Mouse (Mus musculus) kidney, postnatal 14 days (tissue): ENCODE results near the gene Mef2b.
A peak's percentile ranks its signal among the peaks of the same experiment; 100 is the strongest.
"Not testable (repeated sequence)": the region's sequence is repeated elsewhere in the genome, so short reads cannot be mapped to it uniquely, and the experiment has no call there.

Experiments used
- DNase-seq: peaks from one replicate; pipeline ENCODE4 v3.0.0; 2022; ENCODE audit warnings: mixed read lengths

The Mef2b gene

GRCm38 (mm10) chr8:70181212-70181902, 41.8 kb downstream of the Mef2b start:
- DNase-seq: no peak

- DNase-seq: no peak
These were observed 42.4 kb downstream of the Mef2b start for GRCm38 (mm10) chr8:70181903-70182252.

DNA sequence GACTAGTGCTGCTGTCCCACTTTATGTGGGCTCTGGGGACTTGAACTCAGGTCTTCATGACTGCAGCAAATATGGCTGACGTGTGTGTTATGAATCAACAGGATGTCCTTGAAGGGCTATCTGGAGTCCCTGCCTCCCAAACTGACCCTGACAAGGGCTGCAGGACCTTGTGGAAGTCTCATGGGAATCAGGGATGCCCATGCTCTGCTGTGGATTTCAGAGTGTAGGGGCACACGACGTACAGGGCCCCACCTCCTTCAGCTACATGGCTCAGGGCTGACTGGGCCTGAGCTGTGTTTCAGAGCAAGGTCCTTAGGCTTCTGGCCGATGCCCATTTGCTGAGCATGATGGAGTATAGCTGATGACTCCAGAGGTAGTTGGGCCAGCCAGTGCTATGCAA, 43.7 kb downstream of the Mef2b start:
- DNase-seq: no peak

DNA sequence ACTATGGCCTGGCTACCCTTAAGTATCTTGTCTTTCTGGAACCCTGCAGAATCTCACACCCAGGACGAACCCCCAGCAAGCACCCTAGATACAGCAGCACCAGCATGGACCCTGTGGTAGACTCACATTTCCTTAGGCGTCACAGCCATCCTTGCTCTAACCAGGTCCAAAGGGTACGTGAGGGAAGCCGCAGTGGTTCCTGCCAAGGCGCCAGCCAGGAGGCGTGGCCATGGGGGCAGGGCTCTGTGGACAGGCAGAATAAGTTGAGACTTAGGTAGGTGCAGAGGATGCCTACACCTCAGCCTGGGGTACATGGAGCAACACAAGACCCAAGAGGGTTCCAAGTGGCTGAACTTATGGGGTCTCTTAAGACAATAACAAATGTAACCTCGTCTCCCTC, 49.2 kb downstream of the Mef2b start:
- peak; percentile 89 for DNase-seq

- peak; percentile 78 for DNase-seq
These were observed 53.7 kb downstream of the Mef2b start for GRCm38 (mm10) chr8:70193238-70193637.

DNA sequence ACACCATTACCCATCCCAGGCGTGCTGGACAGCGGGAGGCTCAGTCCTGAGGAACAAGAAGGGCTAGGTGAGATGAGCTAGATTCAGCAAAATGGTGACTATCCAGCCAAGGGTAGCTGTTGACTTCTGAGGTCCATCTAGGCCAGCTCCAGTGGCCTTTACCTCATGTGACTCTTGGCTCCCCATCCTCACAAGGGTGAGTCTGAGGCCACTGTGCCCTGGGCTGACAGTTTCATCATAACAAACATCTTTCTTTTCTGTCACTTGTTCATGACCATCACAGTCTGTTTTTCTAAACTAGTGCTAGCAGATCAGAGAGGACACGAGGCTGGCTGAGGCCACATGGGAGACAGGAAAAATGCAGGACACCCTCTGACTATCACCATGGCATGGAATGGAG, 54.7 kb downstream of the Mef2b start:
- no peak for DNase-seq

- no peak for DNase-seq
These were observed 56.3 kb downstream of the Mef2b start for GRCm38 (mm10) chr8:70195762-70196161.

DNA sequence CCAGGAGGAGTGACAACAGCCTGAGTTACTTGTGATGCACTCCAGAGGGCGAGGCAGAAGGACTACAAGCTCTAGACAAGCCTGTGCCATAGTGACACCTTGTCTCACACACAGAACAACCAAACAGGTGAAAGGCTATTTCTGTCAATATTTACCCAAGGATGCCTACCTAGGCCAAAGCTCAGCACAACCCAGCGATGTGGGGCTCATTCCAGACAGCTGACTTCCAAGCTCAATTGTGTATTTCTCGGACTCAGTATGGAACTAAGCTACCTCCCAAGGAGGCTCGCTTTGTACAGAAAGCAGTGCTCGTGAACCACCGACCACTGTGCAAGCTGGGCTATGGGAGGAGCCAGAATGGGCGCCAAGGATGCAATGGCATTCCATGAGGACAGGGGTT, 58.1 kb downstream of the Mef2b start:
- DNase-seq: peak; percentile 52

DNA sequence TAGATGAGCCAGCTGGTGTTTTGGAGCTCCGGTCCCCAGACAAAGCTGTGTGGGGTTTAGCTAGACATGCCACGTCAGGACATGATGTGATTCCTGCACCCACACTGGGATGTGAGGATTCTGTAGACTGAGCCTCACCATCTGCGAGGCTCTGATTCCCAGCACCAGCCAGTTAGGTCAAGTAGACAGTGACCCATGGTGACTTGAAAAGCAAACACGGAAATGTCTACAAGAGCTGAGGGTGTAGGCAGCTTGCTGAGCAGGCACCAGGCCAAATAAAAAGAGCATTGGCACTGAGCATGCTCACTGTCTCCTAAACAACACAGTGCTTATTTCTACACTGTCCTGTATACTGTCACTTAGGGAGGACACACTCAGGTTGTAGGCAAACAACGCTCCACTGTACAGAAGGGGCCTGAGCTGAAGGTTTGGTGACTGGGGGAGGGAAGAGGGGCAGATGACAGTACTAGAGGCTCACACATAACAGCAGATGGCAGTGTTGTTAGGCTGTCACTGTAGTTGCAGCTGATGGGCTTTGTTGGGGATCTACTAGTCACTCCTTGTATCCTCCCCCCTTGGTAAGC, 60.7 kb downstream of the Mef2b start:
- peak; percentile 52 for DNase-seq

DNA sequence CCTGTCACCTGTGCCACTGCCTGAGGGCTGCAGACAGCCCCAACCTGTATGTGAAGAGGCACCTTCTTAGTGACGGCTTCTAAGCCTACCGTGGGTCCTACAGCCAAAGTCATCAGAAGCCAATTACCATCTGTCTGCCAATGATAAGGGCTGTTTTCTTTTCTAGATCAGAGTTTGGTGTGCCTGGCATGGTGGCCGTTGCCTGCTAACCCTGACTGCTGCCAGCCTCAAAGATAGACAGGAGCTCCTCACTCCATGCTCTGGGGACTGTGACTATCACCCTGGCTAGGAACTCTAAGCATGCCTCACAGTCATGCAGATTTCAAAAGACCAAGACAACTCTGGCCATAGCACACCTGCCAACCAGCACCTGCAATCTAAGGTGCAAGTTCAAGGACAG, 61.9 kb downstream of the Mef2b start:
- DNase-seq: no peak

DNA sequence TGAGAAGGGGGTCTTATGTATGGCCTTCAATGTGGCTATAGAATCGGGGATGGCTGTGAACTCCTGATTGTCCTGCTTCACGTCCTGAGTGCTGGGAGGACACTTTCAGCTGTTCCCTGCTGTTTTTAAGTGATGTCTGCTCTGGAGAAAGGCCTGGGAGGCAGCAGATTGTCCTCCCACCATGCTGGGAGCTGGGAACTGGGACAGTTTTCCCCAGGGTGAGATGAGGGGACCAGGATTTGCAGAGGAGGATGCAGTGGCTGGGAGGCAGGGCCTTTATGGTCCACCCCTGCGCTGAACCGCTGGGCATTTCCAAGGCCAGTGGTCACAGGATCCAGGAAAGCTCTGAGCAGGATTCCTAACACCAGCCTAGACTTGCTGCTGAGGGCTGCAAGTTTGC, 63.6 kb downstream of the Mef2b start:
- DNase-seq: no peak

DNA sequence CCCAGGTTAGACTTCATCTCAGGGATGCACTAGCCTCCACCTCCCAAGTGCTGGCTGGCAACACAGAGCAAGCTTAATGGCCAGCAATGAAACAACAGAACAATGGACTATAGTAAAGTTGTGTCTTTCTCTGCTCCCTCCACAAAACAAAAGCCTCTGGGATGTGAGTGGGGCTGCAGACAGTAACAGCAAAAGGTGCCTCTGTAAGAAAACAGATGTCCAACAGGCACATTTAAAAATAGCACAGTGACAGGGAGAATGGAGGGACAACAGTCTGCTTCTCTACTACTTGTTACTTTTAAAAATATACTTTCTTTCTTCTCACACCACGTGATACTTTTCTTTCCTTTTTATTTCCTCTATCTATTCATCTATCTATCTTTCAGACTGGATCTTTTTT, 65.2 kb downstream of the Mef2b start:
- no peak for DNase-seq

- peak; percentile 71 for DNase-seq
These were observed 68.6 kb downstream of the Mef2b start for GRCm38 (mm10) chr8:70208130-70208529.

GRCm38 (mm10) chr8:70210538-70210937, 71.0 kb downstream of the Mef2b start:
- peak; percentile 53 for DNase-seq

- DNase-seq: no peak
These were observed 71.8 kb downstream of the Mef2b start for GRCm38 (mm10) chr8:70211275-70211674.

GRCm38 (mm10) chr8:70211726-70212111, 72.2 kb downstream of the Mef2b start:
- no peak for DNase-seq

DNA sequence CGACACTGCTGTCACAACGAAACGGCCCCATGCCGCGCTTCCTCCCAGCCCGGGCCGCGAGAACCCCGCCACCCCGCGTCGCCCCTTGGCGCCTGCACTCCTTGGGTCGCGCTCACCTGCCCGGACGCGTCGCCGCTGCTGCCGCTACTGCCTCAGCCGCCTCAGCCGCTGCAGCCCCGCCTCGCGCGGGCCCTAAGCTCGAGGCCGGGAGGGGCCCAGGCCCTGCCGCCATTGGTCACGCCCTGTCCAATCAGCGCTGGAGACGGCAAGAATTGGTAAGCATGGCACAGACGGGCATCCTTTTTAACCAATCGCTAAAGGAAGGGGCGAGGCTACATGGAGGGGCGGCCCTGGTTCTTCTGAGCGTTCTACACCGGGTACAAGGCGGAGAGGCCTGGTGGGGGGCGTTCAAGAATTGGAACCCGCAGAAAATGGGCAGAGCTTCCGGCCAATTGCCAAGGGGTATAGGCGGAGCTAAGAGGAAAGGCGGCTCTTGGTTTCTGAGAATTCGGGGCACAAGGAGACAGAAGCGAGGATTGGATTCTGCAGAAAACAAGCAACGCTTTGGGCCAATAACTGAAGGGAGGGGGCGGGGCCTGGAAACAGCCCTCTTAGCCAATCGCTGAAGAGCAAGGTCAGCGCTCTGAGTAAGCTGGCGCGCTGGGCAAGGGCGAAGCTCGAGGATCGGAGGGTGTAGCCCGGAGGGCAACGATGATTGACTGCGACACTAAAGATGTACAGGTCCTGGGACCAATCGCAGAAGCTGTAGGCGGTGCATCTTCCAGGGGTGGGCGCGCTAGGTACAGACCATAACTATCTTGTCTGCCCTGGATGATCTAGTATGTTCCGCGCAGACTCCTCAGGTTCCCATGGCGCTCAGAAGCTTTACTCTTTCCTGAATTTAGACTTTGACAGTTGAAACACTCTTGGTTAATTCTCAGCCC, 72.9 kb downstream of the Mef2b start, which contains the start of gene Slc25a42:
Slc25a42 (minus strand) TSS at position 194 of the 944 bp plus-strand sequence.
- DNase-seq: peak; percentile 99

- no peak for DNase-seq
These were observed 74.9 kb downstream of the Mef2b start for GRCm38 (mm10) chr8:70214411-70214810.

DNA sequence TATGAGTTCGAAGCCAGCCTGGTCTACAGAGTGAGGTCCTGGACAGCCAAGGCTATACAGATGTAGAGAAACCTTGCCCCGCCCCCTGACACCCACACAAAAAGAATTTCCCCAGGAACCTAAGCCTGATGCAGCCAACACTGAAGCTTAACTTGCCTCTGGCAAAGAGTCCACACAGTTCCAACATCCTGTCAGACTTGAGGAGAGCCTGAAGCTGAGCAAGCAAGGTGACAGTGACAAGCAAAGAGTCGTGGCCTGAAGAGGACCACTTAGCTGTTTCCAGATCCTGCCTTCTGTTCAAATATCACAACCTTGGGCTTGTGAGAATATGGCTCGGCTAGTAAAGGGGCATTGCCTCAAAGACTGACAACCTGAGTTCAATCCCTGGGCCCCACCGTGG, 75.6 kb downstream of the Mef2b start:
- no peak for DNase-seq

- not testable (repeated sequence) for DNase-seq
These were observed 76.7 kb downstream of the Mef2b start for GRCm38 (mm10) chr8:70216161-70216560.

- peak; percentile 86 for DNase-seq
These were observed 77.1 kb downstream of the Mef2b start for GRCm38 (mm10) chr8:70216566-70216965.
